Mouse (Mus musculus) kidney, adult 8-10 months (tissue): ENCODE data around the gene Dact2.
A peak's percentile ranks its signal among the peaks of the same experiment; 100 is the strongest.

Experiments used
- DNase-seq, 2 experiments: peaks; one replicate each; pipeline ENCODE4 v3.0.0; 2022

The Dact2 gene

DNA sequence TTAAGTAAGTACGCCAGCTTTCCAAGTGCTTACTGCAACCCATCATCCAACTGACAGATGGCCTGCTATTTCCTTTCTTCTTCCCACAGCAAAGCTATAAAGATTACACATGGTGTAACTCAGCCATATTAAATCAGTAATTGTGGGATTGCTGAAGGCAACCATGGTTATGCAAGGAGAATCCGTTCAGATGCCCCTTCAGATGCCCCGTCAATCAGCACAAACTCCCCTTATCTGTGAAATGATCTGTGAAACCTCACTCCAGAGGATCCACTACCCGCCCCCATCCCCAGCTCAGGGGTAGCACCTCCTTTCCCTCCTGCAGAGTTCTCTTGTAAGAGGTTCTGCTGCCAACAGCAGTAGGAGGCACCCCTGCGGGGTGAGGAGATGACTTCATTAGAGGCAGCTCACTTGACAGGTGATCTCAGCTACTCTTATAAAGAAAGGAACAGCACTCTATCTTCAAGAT, 3.0 kb upstream of the Dact2 start:
- no peak for DNase-seq

DNA sequence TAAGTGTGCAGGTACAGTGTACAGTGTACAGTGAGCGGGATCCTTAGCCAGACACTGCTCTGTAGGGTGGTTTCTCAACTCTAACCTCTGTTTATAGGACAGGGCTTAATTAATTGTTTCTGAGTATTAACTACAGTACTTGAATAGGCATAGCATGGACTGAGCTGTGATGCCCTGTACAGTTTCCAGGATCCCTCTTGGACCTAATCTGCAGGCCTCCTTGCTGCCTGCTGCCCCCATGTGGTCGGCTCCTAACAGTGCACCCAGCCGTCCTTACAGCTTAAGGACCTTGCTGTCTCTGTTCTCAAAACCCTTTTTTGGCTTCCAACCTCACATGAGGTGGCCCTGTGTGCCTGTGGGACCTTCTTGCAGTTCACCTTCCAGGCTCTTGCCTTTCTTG, 2.0 kb upstream of the Dact2 start:
- DNase-seq: peak; percentile 65 to 75

DNA sequence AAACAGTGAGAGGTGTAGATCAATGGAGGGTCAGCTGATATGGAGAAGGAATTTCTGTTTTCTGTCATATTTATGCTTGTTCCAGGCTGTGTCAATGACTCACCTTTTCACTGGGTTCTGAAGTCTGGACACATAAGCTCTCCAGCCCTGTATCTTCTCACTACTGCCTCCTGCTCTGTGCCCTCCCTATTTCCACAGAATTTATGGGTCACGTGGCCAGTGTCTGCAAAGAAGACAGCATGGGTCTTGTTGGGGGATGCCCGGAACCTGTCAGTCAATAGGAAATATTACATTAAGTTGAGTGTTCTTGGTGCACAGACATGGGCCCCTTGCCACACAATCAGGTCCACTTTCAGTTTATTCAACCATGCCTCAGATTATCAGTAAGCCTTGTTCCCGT, 1.1 kb upstream of the Dact2 start:
- DNase-seq: no peak

DNA sequence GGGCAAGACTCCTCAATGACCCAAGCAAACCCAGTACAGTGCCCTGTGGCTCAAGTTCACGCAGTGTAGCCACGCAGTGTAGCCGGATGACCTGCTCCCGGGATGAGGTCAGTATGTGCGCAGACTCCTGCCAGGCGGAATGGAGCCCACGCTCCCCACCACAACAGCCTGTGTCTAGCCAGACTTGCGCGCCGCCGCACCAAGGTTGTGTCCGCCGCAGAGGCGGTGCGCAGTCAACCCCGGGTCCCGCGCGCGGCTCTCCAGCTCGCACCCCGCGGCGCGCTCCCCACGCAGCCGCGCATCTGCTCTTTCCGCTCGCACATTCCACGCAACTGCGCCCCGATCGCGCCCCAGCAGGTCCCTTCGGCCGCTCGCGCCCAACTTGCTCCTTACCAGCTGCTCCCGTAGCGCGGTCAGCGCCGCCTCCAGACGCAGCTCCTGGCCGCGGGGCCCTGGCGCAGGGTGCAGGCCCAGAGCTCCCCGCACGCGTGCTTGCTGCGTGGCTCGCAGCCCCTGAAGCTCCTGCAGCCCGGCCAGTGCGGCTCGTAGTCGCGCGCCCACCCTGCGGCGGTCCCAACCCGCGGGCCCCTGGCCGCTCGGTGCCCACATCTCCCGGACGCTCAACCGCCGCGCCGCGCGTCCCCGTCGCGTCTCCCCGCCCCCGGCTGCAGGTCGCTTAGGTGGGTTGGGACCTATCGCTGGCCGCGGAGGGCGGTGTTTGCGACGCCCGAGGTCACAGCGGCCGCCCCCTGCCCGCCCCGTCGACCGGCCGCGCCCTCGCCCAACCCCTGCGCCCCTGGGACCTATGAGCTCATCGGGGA, 773 bp downstream of the Dact2 start:
- peak; percentile 69 to 79 for DNase-seq

DNA sequence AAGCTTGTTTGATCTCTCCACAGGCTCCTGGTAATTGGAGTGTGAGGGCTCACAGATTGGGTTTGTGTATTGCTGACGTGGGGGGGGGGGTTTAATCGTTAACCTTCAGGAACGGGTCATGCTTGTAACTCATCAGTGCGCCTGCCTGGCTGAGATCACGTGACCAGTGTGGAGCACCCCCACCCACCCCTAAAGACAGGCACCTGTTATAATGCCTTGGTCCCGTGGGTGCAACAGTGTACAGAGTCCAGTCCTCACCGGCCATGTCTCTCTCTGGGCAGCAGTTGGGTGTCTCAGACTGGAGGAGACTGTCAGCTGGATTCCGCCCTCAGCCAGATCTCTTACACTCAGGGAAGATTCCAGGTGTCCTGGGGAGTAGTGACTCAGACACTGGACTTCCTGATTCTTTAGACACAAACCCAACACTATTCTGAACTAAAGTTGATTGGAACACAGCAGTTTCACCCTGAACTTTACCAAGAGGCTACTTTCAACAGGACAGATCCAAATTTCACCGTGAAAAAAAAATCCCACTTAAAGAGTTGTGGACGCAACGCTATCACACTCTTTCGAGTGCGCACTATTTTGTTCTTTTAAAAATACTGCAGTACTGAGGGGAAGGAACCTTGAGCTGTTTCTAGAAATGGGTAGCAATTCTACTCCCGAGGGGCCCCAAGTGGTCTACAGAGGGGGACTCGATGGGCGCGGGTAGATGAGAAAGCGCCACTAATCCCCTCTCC, 1.6 kb downstream of the Dact2 start:
- peak; percentile 90 to 92 for DNase-seq

DNA sequence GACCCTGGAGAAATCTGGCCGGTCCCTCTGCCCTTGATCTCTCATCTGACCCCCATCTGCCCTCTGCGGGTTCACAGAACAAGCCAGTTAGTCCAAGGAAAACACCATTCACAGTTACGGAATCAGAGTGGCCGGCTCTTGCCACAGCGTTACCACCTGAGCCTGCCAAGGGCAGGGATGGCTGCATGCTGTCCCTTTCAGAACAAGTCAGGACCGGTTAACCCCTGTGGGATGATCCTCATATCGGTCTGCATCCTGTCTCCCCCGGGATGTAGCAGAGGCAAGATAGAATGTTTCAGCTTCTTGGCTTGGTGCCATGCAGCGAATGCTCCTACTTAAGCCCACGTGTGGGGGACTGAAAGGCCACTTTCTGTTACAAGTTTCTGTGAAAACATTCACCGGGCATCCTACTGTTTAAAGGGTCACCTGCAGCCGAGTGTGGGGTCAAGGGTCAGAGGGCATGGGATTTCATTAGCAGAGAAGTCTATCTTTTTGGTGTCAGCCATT, 2.8 kb downstream of the Dact2 start:
- DNase-seq: peak; percentile 39 to 43

DNA sequence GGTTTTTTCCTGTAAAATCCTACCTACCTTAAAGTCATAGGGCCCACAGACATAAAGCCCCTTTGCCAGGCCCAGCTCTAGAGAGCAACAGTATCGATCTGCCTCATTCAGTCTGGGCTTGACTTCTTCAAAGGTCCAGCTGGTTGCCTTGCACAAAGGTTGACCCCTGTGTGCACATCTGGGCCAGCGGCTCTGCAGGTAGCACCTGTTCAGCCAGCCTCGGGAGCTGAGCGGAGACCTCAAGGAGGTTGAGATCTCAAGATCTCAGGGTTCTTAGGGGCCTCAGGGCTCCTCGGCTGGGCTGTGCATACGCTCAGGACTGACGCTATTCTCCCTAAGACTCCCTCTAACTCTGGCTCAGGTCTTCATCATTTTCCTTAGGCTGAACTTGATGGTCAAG, 3.9 kb downstream of the Dact2 start:
- no peak for DNase-seq

DNA sequence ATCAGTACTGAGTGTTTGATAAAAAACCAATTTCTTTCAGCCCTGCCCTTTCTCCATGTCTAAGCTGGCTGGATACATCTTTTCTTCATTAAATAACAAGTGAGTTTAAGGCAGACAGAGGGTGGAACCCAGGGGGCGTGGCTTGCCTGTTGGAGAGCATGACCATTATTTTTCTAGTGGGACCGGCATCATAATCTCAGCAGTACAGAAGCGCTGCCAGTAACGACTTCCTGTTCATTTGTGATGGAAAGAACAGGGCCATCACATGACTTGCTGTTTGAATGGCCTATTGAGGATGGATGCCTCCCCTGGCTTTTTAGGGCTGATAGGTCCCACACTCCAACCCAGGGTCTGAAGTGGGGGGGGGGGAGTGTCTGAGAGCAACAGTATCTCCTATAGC, 4.5 kb downstream of the Dact2 start:
- DNase-seq: peak in 1 of 2 experiments; percentile 39

DNA sequence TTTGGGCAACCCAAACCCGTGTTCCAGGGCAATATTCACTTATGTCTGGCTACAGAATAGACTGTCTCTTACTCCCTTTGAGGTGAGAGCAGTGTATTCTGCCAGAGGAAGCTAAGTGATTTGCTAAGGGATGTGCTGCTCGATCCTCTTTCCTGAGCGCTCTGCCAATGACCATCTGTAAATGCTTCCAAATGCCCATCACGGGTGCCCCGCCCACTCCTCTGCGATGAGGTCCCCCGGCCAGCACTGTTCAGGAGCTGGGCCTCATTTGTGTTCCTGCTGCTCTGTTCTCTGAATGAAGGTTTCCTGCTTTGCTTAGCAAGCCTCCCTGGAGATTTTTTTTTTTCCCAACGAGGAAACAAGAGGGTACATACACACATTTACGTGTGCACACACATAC, 11.2 kb downstream of the Dact2 start:
- no peak for DNase-seq

DNA sequence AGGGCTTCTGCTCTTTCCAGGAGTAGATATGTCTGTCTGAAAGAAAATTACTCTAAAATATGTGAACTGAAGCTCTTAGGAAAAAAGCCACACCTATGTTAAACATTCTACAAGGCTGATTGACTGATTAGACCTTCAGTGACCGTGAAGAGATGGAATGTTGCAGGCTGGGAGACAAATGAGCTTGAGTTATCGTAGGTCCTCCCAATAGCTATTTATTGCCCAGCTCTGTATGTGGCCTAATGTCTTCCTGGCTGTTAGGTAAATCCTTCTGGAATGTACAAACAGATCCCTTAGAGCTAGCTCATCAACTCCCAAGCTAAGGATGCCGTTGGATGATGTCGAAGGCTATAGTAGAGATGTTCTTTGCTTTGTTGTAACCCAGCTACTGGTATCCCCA, 11.7 kb downstream of the Dact2 start:
- DNase-seq: no peak

DNA sequence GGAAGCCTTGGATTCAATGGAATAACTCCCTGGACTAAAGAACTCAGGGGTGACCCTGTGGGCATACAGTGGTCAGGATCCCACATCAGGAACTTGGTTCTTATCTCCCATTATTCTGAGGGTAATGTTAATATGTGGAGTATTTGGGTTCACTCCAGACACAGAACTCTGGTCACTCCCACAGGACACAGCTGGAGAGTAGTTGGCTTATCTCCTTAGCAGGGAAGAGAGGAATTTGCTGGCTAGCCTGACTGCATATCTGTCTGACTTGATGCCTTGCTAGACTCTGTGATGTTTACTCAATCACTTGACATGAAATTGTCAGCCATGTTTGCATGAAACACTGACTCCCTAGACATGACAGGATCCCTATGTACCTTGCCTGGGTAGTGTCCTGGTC, 15.6 kb downstream of the Dact2 start:
- no peak for DNase-seq

DNA sequence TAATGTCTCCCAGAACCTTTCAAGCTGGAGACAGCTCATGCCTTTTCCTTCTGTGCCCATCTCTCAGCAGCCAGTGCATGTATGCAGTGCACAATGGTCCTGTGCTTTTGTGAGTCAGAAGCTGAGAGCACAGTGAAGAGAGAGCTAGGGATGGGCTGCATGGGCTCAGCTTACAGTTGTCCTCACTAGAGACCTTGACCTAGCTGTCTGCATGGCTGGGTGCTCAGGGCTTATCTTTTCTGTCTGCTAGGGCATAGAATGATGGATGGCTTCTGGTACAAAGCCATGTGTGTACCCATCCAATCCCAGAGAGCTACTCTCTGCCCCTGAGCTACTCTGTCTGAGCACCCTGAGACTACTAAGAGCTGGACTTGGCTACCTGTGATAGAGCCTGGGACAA, 17.0 kb downstream of the Dact2 start:
- DNase-seq: no peak

DNA sequence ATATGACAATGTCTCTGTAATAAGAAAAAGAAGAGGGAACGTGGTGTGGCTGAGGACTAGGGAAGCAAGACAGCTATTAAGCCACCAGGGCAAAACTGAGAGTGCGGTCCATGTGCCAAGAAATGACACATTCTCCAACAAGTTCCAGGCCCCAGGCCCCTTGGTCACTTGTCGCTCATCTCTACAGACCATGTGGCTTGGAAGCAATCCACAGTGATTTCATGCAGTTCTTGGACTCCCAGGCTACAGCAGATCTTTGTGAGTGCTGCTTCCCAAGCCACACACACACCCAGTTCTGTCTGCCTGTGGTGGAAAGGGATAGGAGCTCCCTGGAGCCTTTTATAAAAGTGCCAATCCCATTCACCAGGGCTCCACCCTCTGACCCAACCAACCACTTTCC, 17.9 kb downstream of the Dact2 start:
- no peak for DNase-seq

DNA sequence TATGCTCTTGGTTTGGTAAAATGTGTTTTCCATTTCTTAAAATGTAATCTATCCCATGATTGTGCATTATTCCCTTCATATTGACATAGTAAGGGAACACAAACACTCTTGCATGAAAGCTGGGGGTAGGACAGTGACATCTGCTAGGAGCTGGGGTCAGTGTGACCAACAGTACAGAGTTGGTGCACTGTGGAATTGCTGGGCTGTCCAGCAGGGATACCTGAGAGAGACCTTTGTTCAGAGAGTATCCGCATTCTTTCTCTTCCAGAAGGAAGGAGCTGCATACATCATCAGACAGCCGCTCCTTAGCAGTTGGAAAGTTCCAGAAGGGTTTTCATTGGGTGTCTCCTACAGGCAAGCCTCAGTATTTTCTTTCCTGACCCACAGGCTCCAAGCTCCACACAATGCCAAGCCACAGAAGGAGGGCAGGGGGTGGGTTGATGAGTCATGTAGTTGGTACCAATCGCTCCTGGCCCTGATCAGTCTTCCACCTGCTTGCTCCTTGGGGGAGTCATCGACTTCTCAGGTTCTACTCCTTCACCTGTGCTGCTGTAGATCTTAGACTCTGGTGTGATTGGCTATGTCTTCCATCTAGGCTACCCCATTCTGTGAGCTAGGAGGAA, 19.8 kb downstream of the Dact2 start:
- DNase-seq: no peak

DNA sequence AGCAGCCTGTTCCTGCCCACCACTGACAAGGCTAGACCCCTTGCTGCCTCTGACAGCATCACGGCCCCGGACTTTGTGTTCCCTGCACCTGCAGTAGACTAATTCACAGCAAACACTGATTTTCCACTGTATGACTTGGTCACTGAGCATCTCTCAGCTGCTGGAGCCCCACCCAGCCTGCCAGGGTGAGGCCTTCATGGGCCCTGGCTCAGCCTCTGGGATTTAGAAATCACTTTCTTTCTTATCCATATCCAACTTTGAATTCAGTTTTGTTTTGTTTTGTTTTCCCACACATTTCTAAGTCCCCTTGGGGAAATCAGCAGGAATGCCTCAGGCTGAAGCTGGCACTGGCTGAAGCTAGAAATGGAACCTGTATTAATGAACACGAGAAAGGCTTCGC, 20.4 kb downstream of the Dact2 start:
- no peak for DNase-seq

DNA sequence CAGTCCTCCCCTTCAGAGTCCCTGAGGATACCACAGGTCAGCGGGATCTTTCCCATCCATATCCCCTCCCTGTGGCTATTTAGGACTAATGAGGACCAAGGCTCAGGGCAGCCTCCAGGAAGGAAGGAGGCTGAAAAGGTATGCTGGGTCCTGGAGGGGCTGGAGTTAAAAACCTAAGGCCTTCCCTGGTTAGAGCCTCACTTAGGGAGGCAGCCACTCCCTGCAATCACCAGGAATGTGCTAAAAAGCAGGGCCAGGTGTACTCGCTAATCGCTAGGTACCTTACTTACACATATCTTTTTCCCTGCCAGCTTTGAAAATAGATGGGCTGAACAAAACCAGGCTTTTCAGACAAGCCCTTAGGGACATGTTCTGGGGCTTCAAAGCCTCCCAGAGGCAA, 21.2 kb downstream of the Dact2 start:
- no peak for DNase-seq

DNA sequence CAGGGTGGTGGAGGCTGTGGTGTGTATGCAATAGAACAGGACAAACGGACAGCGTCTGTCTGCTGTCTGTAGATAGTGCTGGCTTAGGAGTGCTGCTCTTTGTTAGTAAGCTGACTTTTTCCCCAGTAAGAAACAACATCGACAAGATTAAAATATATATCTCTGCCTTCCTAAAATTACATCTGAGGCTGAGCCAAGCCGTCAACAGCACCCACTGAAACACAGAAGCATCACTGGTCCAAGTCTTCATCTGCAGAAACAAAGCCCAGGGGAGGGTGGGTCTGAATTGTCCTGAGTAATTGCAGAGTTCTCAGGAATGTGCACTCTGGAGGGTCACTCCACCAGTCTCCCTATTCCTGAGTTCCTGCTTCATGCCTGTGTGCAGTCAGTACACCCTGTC, 25.2 kb downstream of the Dact2 start:
- no peak for DNase-seq

DNA sequence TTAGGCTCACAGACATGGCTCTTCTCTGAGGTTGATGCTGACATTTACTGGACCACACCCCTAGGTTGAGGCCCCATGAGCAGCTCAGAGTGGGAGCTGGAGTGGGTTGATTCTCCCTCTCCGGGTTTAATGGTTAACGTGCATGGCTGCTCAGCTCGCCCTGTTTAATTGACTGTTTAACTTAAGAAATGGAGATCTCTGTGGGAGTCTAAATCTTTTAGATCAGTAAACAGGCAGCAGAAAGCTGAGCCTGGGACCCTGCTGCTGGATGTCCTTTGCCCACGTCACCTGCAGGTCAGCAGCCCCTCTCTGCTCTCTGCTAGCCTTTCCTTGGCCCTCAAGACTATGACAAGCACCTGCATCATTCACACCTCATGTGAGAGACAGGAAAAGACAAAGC, 25.6 kb downstream of the Dact2 start:
- peak; percentile 66 to 77 for DNase-seq

DNA sequence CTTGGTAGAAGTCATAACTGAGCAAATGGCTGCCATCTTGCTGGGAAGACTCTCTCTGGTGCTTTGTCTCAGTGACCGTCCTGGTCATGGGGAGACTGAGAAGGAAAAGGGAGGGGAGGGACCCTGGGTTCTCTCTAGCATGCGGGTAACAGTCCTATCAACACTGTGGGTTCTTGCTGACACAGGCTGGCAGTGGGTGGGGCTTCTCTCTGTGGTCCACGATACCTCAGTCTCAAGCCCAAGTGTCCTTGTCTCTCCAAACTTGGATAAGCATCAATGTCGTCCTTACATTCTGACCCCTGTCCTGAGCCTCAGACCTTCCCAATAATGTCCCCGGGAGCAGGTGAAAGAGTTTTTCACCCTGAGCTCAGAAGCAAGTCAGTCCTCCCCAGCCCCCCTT, 26.1 kb downstream of the Dact2 start:
- DNase-seq: no peak

DNA sequence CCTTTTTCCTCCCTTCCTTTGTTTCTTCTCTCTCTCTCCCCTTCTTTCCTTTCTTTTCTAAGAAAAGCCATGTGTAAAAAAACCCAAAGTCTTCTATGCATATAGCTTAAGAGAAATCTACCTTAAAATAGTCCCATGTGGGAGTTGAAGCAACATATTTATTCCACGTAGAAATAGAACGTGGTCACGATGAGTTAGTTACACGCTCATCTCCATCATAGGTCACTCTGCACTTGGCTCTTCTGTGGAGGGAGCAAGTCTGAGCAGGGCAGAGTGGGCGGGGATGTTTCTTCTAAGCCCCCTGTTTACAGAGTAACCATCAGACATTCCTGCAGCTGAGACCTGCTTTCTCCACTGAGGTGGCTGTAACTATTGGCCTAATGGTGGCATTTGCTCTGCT, 27.1 kb downstream of the Dact2 start:
- DNase-seq: no peak

DNA sequence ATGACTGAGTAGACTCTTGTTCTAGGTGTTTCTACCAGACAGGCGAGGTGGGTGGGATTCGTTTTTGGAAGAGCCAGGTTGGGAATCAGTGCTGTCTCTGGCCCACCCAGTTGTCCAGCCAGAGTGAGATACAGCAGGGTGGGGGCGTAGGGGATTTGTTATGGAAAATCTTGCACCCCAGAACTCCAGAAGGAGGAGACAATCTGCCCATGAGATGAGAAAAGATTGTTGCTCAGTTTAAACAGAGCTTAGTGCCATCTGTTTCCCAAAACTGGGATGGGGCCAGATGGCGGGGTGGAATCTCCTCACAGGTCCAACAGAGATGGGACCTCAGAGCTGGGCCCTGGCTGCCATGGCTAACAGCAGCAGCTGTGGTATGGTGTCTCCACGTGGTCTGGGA, 28.4 kb downstream of the Dact2 start:
- no peak for DNase-seq

DNA sequence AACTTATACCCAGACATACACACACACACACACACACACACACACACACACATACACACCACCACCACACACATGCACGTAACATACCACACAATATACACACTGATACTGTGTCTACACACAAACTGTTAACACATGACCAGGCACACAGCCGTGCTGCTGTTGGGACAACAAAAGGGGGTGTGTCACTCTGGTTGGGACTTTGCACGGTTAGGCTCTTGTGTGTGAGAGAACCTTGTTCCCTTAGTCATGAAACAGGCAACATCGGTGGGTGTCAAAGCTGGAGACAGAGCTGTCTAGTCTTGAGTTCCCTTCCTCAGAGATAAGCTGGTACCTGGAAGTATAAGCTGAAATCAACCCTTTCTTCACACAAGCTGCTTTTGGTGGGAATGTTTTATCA, 29.1 kb downstream of the Dact2 start:
- DNase-seq: no peak

DNA sequence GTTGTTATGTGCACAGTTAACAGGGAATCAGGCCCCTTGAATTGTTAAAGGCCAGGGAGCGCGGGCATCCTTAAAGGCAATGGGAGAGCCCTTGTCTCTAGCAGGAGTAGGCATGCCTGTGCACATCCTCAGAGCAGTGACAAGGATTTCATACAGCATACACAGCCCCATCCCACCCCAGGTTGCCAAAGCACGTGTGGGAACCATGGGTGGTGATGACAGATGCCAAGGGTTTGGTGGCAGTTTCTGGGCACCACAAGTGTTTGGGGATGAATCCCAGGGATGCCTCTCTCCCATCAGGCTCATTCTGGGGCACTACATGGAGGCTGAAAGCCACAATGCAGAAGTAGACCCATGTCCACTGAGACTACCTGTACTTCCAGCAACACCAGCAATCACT, 29.7 kb downstream of the Dact2 start:
- DNase-seq: no peak

DNA sequence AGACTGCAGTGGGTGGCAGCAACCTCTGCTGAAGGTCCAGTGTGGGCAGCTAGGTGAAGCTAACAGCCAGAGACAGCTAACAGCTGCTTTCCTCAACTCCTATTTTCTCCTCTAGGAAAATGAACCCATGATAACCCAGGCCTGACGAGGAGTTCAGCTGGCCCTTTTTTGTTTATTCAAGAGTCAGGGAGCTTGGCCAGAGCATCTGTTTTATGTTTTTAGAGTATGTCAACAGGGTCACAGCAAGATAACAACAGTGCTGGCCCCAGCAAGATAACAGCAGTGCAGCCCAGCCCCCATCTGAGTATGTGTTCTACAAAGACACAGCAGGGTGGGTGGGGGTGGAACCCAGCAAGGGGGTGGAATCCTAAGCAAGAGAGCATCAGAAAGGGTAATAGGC, 30.6 kb downstream of the Dact2 start:
- peak in 1 of 2 experiments; percentile 22 for DNase-seq
